12 mouse cellular contexts compared by ENCODE assay signal in the genomic region with DNA sequence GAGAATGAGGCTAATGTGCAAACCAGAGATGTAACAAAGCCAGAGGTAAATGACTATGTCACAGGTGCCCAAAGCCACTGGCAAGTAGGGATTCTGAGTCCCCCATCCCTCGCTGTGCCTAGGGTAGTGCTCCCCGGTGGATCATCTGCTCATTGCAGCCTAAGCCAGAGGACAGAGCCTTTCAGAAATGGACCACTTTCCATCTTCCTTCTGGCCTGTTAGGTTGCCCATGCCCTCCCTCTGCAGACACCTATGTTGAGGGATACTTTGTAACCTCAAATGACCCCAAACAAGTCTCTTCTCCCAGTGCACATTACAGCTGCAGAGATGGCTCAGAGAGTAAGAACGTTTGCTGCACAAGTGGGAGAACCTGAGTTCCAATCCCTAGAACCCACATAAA.
DNase-seq lines count a peak whose midpoint lies in the region; ATAC-seq and TF ChIP-seq lines count a peak whose summit lies in the region.
"Had no signal": no experiment of that assay in that cellular context is flagged by ENCODE, and none has a peak within 500 bp of the region (broad histone marks: within the 10 kb centered on the region; RNA-seq: fewer than 3 reads in every experiment).

No protein-coding gene starts in this region.

- no peak overlapping the region for H3K4me2 ChIP-seq in intestine, embryonic 14.5 days (ENCODE audit: low read length)
- H3K4me2 ChIP-seq: hindbrain, embryonic 12.5 days had no signal

- ATAC-seq in common myeloid progenitor, adult 5-6 weeks (replicated peaks; ENCODE audit: low read depth, poor library complexity, severe bottlenecking): peak; percentile 19; the same call in 1 of the 2 replicates
- ATAC-seq in intestine, embryonic 14.5 days (replicated peaks; ENCODE audit: low FRiP score, low TSS enrichment, low read depth): no peak
- ATAC-seq: forebrain, postnatal 0 days had no signal

- no peaks in the 10 kb centered on the region for H3K9me3 ChIP-seq in intestine, embryonic 14.5 days (ENCODE audit: control insufficient read depth, low read length)
- H3K9me3 ChIP-seq: hindbrain, embryonic 12.5 days had no signal

- DNase-seq in layer of hippocampus, adult 2 months (ENCODE audit: low spot score in 2 of 2): no peak
- no peak for DNase-seq in layer of hippocampus, postnatal 14 days (ENCODE audit: low spot score in 2 of 2)
- no peak for DNase-seq in intestine, embryonic 14.5 days (ENCODE audit: low spot score)
- DNase-seq in ovary, adult 18-20 months (ENCODE audit: low spot score): no peak
- no peak for DNase-seq in frontal cortex, postnatal 14 days (ENCODE audit: low spot score in 2 of 2)
- no peak for DNase-seq in urinary bladder, postnatal 36 days (ENCODE audit: low spot score in 2 of 2)
- DNase-seq: adrenal gland, postnatal 14 days; forebrain, postnatal 0 days; right cerebral cortex, postnatal 14 days had no signal

- peak; percentile 38 for TF ChIP-seq CTCF in layer of hippocampus, adult 2 months (conservative IDR thresholded peaks at IDR 0.05)

- H3K27ac ChIP-seq in layer of hippocampus, adult 2 months: no peak overlapping the region
- H3K27ac ChIP-seq in intestine, embryonic 14.5 days (ENCODE audit: low read depth): peak overlapping the region; percentile 73; the same call in 1 of the 2 replicates
- peak overlapping the region; percentile 48 for H3K27ac ChIP-seq in macrophage
- H3K27ac ChIP-seq: hindbrain, embryonic 12.5 days had no signal

- H3K4me3 ChIP-seq in layer of hippocampus, adult 2 months: no peak overlapping the region
- no peak overlapping the region for H3K4me3 ChIP-seq in intestine, embryonic 14.5 days (ENCODE audit: low read depth, low read length)
- H3K4me3 ChIP-seq in macrophage (ENCODE audit: inconsistent target): no peak overlapping the region
- H3K4me3 ChIP-seq: hindbrain, embryonic 12.5 days had no signal

- H3K79me2 ChIP-seq in macrophage (ENCODE audit: inconsistent target): no peaks in the 10 kb centered on the region

- 57% methylated on average over 3 of the region's 3 CpGs for WGBS in intestine, embryonic 14.5 days
- WGBS in macrophage (ENCODE audit: missing documents): 63% methylated on average over 3 of the region's 3 CpGs

- no peaks in the 10 kb centered on the region for H3K27me3 ChIP-seq in intestine, embryonic 14.5 days (replicated peaks; ENCODE audit: control insufficient read depth, insufficient read depth, low read length)
- H3K27me3 ChIP-seq: hindbrain, embryonic 12.5 days had no signal

- no peaks in the 10 kb centered on the region for H3K36me3 ChIP-seq in intestine, embryonic 14.5 days (ENCODE audit: control insufficient read depth, insufficient read depth, low read length)
- H3K36me3 ChIP-seq in macrophage (ENCODE audit: inconsistent target): no peaks in the 10 kb centered on the region
- H3K36me3 ChIP-seq: hindbrain, embryonic 12.5 days had no signal

- no peak overlapping the region for H3K9ac ChIP-seq in intestine, embryonic 14.5 days (ENCODE audit: low read length)
- H3K9ac ChIP-seq: forebrain, postnatal 0 days; hindbrain, embryonic 12.5 days had no signal

- H3K4me1 ChIP-seq in intestine, embryonic 14.5 days (replicated peaks; ENCODE audit: control insufficient read depth, insufficient read depth, low read length): peaks cover 27% of the 10 kb centered on the region
